ENCODE assay signal across 25 mouse cellular contexts in genomic region chr14:29323718-29324429, GRCm38 (mm10).
A peak's percentile ranks its signal among the peaks of the same experiment; 100 is the strongest.
DNase-seq lines count a peak whose midpoint lies in the region; ATAC-seq and TF ChIP-seq lines count a peak whose summit lies in the region.
"Had no signal": no experiment of that assay in that cellular context is flagged by ENCODE, and none has a peak within 500 bp of the region (broad histone marks: within the 10 kb centered on the region; RNA-seq: fewer than 3 reads in every experiment).

No protein-coding gene starts in this region.

- H3K27ac ChIP-seq in layer of hippocampus, adult 2 months = peak overlapping the region; percentile 73
- peak overlapping the region; percentile 56 for H3K27ac ChIP-seq in hindbrain, postnatal 0 days
- H3K27ac ChIP-seq: embryonic facial prominence, embryonic 13.5 days; forebrain, embryonic 10.5 days; forebrain, embryonic 15.5 days; limb, embryonic 10.5 days; limb, embryonic 15.5 days; liver, embryonic 13.5 days; midbrain, embryonic 12.5 days; stomach, embryonic 15.5 days had no signal

- no peak overlapping the region for H3K4me3 ChIP-seq in layer of hippocampus, adult 2 months
- H3K4me3 ChIP-seq in hindbrain, postnatal 0 days (ENCODE audit: low read length) = no peak overlapping the region
- H3K4me3 ChIP-seq: embryonic facial prominence, embryonic 13.5 days; forebrain, embryonic 10.5 days; forebrain, embryonic 15.5 days; limb, embryonic 10.5 days; limb, embryonic 15.5 days; liver, embryonic 13.5 days; midbrain, embryonic 12.5 days; myocyte; stomach, embryonic 15.5 days had no signal

- no peak for TF ChIP-seq CTCF in layer of hippocampus, adult 2 months (conservative IDR thresholded peaks at IDR 0.05)
- TF ChIP-seq CTCF in hindbrain, postnatal 0 days (IDR thresholded peaks at IDR 0.05; ENCODE audit: low read depth) = no peak

- H3K27me3 ChIP-seq in hindbrain, postnatal 0 days (ENCODE audit: insufficient read depth, low read length) = no peaks in the 10 kb centered on the region
- H3K27me3 ChIP-seq: embryonic facial prominence, embryonic 13.5 days; forebrain, embryonic 15.5 days; limb, embryonic 15.5 days; liver, embryonic 13.5 days; megakaryocyte, embryonic 14.5 days; midbrain, embryonic 12.5 days; Patski; stomach, embryonic 15.5 days had no signal

- no peaks in the 10 kb centered on the region for H3K9me3 ChIP-seq in hindbrain, postnatal 0 days (ENCODE audit: low read length)
- H3K9me3 ChIP-seq: forebrain, embryonic 10.5 days; forebrain, embryonic 15.5 days; limb, embryonic 10.5 days; limb, embryonic 15.5 days; liver, embryonic 13.5 days; midbrain, embryonic 12.5 days; stomach, embryonic 15.5 days had no signal

- no peak overlapping the region for H3K4me2 ChIP-seq in hindbrain, postnatal 0 days (ENCODE audit: low read depth, low read length)
- H3K4me2 ChIP-seq: embryonic facial prominence, embryonic 13.5 days; forebrain, embryonic 15.5 days; limb, embryonic 15.5 days; liver, embryonic 13.5 days; midbrain, embryonic 12.5 days; stomach, embryonic 15.5 days had no signal

- 57% methylated on average over 9 of the region's 9 CpGs for WGBS in hindbrain, postnatal 0 days

- H3K36me3 ChIP-seq in hindbrain, postnatal 0 days (ENCODE audit: insufficient read depth, low read length) = no peaks in the 10 kb centered on the region
- H3K36me3 ChIP-seq: embryonic facial prominence, embryonic 13.5 days; forebrain, embryonic 10.5 days; forebrain, embryonic 15.5 days; limb, embryonic 10.5 days; limb, embryonic 15.5 days; liver, embryonic 13.5 days; midbrain, embryonic 12.5 days; stomach, embryonic 15.5 days had no signal

- H3K4me1 ChIP-seq in hindbrain, postnatal 0 days (ENCODE audit: insufficient read depth, low read length) = no peaks in the 10 kb centered on the region
- H3K4me1 ChIP-seq: embryonic facial prominence, embryonic 13.5 days; forebrain, embryonic 10.5 days; forebrain, embryonic 15.5 days; limb, embryonic 10.5 days; limb, embryonic 15.5 days; liver, embryonic 13.5 days; megakaryocyte, embryonic 14.5 days; midbrain, embryonic 12.5 days; stomach, embryonic 15.5 days had no signal

- ATAC-seq in frontal cortex, adult (ENCODE audit: low TSS enrichment) = peak; percentile 77
- ATAC-seq in hindbrain, postnatal 0 days = peak; percentile 61
- ATAC-seq: forebrain, embryonic 15.5 days; intestine, postnatal 0 days; lung, postnatal 0 days; Patski had no signal

- DNase-seq in frontal cortex, postnatal 25 days (ENCODE audit: low spot score in 2 of 2) = no peak
- no peak for DNase-seq in layer of hippocampus, adult 2 months (ENCODE audit: low spot score in 2 of 2)
- DNase-seq in layer of hippocampus, postnatal 25 days (ENCODE audit: extremely low spot score in 1 of 2, low spot score in 1 of 2) = no peak
- peak; percentile 33 for DNase-seq in brain, adult 2 months (ENCODE audit: low read depth, low spot score)
- peak; percentile 54 for DNase-seq in hindbrain, postnatal 0 days (ENCODE audit: low spot score)
- DNase-seq in ovary, adult 18-20 months (ENCODE audit: low spot score) = no peak
- DNase-seq: adrenal gland, postnatal 25 days; kidney, adult 9 months; kidney, postnatal 10 days; liver, embryonic 13.5 days; lung, adult 18-20 months; right cerebral cortex, postnatal 14 days had no signal

- H3K9ac ChIP-seq in hindbrain, postnatal 0 days (replicated peaks; ENCODE audit: low read length) = no peak overlapping the region
- H3K9ac ChIP-seq: embryonic facial prominence, embryonic 13.5 days; forebrain, embryonic 15.5 days; limb, embryonic 15.5 days; liver, embryonic 13.5 days; midbrain, embryonic 12.5 days; stomach, embryonic 15.5 days had no signal

Comparison
In these comparisons a context has a peak if more than half of its experiments do, and no peak if none do; other contexts are left out.
1. DNase-seq: peak in brain, adult 2 months (single experiment) and hindbrain, postnatal 0 days (single experiment); none in frontal cortex, postnatal 25 days (0 of 2), layer of hippocampus, adult 2 months (0 of 2), layer of hippocampus, postnatal 25 days (0 of 2) and ovary, adult 18-20 months (single experiment).